Mouse (Mus musculus) embryo, embryonic 10 days (tissue): ENCODE measurements at regions not wholly inside any gene's neighbourhood (a gene's known extent, or its start where the extent isn't known, plus 50 kb on each side); places are given as distances from the start of the nearest gene placed in this dataset.
A peak's percentile ranks its signal among the peaks of the same experiment; 100 is the strongest.

ENCODE experiments used
- DNase-seq: peaks from one replicate; pipeline ENCODE4 v3.0.0-alpha.2; 2015; ENCODE audit warnings: low spot score

DNA sequence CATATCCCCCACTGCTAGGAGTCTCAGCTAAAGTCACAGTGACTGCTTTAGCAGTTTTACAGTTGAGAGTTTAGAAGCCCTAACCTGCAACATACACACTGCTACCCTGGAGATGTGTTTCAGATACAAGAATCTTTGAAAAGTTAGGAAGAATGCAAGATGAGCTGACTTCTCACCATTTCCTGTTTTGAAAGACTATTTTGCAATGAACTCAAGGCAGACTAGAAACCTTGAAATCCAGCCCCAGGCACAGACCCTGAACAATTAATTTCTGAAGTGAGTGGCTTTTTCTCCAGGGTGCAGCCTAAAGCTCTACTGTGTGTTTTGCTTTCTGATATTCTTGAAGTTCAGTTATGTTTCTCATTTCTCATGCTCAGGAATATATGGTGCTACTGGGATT lies 440.6 kb downstream of the Nebl start:
- no peak for DNase-seq

DNA sequence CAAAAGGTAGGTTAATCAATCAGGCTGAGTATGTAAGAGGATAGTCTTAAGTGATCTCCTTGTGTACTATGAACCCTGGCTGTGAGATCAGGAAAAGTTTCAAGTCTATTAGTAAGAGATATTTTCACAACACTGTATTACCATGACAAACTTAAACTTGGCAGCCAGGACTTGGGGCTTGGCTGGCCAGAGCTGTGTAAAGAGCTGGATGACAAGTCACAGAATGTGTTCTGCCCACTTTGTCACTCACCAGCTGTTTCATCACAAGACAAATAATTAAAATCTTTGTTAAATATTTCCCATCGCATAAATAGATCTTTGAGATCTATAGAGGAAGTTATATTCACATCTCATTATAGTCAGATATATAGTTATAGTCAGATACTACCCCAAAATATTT lies 443.7 kb downstream of the Nebl start:
- no peak for DNase-seq

DNA sequence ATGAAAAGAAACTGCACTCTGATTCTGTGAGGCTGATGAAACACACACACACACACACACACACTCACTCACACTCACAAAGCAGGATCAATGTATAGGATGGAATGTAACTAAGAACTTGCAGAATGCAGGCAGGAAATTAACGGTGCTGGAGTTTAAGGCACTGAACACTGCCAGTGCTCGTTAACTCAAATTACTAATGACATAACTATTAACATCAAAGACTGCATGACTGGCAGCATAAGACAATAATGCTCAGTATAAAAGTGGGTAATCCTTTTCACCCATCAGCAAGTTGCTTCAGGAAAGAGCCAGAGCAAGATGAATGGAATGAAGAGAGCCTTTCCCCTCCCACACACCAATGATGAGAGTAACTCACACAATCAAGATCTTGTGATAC lies 481.3 kb downstream of the Nebl start:
- no peak for DNase-seq

DNA sequence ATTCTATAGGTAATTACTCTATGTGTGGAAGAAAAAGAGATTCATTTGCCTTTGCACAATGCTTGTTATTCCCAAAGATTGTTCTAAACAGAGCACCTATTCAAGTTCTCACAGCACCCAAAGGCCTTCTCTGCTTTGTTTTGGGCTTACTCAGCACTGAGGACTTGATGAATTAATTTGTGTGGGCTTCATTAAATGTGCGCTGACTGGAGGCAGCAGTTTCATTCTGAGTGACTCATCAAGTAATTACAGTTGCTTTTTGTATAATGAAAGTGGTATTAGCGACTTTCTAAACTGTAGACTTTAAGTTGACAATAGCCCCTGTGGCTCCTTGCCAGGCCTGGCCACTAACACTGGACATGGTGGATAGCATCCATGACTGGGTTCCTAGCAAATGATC lies 485.4 kb downstream of the Nebl start:
- DNase-seq: no peak

DNA sequence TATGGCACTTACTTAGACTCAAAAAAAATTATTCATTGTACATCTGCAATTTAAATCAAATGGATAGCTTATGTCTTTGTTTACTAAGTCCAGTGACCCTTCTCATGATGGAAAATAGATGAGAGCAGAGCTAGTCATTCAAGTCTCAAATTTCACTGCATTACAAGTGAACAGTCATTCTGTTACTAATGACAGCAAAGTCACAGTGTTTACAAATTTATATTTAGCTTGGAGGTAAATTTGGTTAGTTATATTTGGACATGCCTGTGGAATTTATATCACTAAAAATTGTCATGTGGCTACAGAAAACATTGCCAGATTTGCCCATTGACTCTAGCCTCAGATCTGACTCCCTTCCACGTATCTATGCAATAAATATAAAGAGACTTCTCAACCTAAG lies 515.7 kb downstream of the Nebl start:
- DNase-seq: no peak

DNA sequence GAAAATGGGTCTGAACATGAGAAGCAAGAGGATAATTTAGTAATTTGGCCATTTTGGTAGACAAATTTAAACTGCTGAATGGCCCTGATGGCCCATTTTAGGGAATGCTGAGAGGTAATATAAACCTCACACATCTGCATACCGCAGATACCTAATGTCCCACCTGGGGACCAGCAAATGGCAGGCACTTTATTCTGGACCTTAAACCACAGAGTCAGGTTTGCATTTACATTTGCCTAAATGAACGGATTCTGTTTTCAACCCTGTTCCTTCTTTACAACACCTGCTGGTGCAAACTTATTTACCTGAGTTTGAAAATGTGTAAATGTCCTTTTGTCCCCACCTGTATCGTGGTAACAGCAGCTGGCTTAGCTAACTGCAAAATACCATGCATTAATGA lies 516.4 kb downstream of the Nebl start:
- DNase-seq: no peak

DNA sequence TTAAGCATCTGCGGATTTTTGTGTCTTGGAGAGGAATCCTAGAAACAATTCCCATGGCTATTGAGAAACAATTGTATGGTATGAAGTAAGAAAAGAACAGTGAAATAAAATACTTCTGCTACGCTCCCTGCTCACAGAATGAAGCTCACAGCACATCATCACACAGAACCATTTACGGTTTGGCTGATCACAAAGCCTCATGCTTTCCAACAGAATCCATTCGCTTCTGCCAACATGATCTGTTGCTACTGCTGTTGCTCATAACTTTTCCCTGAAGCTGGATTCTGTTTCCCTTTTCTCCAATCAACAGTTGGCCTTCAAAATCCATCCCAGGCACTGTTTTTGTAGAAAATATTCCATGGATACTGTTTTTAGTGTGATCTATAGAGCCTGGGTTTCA lies 518.7 kb downstream of the Nebl start:
- DNase-seq: no peak

DNA sequence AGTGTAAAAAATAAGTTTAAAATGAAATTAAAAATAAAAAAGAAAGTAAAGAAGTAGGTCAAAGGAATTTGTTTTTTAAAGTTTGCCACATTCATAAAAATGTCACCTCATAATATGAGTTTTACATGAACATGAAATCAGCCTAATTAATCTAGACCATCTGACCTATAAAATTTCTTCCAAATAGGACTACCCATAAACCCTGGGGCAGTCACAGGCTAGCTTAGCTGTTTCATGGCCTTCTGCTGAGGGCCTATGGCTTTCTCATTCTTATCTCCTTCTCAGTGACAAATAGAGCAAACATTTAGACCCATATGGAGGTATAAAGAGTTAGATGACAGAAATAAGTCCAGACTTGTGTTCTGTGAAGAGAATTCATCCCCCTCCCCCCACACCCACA lies 520.2 kb downstream of the Nebl start:
- DNase-seq: no peak

DNA sequence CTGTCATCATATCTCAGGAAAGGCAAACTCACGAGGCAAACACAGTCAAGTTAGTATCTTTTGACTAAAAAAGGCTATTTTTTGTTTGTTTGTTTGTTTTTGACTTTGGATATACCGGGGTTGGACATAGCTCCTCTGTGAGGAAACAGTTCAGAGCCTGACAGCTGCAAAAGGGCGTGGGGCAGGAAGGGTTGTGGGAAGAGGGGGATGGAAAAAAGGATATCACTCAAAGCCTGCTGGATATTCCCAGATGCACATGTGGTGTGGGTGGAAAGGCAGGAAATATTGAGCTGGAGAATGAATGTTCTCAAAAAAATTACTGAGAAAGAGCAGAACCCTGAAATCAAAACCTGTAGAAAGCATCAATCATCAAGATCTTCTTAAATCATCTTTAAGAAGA lies 537.7 kb downstream of the Nebl start:
- DNase-seq: no peak

DNA sequence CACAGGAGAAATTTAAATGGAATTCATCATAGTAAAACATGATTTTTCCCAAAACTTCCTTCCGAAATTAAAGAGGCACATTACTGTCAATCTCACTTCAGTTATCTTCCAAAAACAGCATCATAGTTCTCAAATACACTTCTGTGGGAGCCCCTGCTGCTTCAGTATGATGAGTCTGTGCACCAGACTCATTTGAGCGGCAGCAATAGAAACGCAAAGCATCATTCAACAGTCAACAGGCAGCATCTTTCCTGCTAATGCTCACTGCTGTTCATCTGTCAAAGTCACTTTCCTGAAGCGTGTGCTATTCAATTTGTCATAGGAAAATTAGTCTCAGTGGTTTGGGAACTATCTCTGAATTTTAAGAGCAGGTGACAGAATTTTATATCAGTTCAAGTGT lies 542.1 kb downstream of the Nebl start:
- no peak for DNase-seq

DNA sequence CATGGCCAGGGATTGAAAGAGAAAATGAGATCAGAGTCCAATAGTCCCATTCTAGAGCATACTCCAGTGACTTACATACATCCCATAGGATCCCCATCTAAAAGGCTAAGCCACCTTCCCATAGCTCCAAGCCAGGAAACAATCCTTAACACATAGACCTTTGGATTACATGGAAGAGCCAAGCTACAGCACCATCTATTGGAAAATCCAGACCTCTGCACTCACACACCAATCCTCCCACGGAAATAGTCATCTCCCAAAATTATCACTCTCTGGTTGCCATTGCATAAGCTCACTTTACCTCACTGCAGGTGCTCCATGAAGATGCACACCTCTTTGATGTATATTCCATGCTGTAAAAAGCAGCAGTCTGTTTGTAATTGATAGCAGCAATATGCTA lies 543.4 kb downstream of the Nebl start:
- DNase-seq: no peak

DNA sequence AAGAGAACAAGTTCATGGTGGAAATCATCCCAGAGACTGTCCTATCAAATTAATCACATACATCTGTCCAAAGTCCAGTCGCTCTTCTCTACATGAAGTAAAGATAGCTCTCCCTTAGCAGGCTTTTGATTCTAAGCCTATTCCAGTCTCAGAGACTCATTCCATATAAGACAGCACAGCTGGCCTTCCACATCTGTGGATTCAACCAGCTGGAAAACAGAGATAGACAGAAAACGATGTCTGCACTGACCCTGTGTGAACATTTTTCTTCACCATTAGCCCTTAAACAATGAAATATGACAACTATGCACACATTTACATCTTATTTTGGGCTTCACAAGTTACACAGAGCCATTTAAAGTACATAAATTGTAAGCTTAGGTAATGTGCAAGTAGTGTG lies 547.6 kb downstream of the Nebl start:
- no peak for DNase-seq

DNA sequence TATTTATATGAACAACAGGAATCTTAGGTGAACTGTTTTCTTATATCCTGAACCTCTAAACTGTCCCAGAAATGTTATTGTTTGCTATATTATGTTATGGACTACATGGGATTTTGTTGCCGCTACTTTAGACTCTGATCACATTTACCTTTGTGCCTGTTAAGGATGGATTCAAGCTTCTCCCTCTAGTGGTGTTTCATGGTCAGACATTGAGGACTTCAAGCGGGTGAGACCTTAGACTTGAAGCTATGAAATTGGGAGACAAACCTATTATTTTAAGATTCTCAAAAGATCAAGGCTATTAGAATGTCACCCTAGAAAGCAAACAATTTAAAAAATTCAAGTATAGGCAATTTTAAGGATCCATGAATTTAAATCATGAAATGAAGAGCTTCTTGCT lies 549.7 kb downstream of the Nebl start:
- no peak for DNase-seq

DNA sequence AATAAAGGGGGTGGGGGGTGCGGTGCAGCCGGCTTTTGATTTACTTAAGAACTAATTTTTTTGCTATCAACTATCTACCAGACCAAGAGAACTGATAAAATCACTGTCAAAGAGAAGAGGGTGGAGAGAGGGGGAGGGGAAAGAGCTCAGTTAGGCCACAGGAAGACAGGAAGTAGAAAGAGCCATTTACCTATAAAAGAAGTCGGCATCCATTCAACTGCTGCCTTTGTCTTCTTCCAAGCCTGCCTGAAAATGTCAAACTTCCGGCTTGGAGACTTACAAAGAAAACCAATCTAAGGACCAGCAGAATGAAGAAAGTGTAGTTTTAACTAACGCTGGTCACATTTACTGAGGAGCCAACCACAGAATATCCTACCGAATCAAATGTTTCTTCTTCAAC lies 562.4 kb downstream of the Nebl start:
- no peak for DNase-seq

DNA sequence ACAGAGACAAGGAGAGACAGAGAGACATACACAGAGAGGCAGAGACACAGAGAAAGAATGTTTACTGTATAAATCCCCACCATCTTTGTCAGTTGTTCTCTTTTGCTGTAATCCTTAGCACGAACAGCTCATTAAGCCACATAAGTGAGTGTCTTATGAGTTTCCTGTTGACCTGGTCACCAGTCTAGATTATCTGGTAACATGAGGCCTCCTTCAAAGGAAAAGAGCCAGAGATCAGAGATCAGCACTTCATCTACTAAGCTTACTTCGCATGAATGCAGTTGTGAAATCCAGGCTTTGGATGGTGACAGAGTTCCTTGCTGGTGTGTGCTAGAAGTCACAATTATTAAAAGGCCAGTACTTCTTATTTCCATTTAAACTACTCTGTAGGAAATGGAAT lies 566.2 kb downstream of the Nebl start:
- DNase-seq: peak; percentile 5

DNA sequence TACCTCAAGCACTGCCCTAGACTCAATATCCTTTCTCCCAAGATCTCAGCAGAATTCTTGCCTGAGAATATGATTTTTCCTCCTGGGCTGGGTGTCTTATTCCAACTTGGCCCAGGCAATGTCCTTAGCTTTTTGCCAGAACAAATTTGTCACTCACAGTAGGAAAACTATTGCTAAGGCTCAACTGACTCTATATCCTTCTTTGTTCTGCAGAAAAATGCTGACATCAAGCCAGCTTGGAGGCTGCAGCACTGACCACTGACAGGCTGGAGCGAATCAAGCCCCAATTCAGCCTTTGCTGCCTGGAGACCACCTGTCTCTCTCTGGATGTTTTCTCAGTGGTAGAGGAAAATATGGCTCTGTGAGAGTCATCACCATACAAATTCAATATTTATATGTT lies 572.8 kb downstream of the Nebl start:
- DNase-seq: no peak

DNA sequence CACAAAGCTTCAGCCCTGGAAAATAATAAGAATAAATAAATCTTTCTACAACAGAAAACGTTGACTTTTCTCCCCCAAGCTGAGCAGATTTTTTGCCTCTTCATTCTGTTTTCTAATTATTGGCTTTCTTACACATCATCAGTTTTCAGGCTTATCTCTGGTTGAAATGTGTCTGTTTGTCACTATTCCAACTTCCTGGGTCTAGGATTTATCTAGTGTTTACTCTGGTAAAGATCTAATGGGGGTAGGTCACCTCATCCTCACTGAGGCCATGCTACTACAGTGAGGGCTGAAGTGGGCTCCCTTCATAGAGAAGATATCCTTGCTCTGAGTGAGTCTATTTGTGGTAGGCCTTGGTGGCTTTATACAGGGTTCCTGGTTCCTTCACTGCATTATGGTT lies 573.9 kb downstream of the Nebl start:
- DNase-seq: no peak

DNA sequence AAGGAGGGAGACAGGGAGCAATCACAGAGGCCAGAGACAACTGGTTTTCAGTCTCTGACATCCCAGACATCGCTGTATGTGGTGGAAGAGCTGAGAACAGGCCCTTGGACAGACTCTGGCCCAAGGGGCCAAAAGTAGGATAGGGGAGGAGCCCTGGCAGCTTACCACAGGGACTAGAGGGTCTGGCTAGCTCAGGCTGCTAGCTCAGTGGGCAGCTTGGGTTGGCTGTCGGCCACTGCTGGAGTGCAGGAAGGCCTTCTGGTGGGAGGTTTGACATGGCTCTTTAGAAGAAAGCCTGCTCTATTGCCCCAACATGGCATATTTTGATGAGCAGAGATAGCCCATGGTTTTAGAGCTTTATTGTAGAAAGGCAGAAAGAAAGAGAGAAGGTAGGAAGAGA lies 575.7 kb downstream of the Nebl start:
- DNase-seq: no peak

DNA sequence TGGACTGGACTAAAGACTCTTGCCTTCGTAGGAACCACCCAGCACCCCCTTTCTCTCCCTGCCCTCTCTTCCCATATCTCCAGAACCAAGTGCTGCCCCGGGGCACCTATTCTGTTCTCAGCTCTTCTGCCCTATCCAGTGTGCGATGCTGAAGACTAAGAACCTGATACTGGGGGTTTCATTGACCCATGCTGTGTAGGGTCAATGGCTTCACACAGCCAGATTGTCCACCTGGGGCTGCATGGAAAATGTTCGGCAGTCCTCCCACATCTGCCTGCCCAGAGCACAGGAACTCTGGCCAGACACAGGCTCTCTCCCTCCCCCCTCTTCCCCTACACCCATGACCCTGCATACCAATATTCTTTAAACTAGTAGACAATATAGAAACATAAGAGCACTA lies 607.6 kb downstream of the Nebl start:
- no peak for DNase-seq

DNA sequence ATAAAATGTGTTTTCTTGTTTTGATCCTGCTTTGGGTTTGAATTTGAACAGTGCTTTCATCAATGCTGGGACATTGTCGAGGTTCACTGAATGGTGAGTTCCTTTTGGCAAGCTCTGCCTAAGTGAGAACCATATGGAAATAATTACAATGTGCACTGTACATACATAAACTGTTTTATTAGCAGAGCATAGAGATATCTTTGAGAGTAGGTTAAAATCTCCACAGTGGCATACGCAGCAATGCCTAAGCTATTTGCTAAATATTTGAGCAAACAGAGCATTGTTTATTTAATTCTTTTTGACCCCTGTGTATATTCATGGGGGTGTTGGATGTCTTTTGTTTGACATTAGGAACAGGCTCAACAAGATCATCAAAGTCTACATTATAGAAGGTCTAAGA lies 614.0 kb downstream of the Nebl start:
- DNase-seq: no peak

DNA sequence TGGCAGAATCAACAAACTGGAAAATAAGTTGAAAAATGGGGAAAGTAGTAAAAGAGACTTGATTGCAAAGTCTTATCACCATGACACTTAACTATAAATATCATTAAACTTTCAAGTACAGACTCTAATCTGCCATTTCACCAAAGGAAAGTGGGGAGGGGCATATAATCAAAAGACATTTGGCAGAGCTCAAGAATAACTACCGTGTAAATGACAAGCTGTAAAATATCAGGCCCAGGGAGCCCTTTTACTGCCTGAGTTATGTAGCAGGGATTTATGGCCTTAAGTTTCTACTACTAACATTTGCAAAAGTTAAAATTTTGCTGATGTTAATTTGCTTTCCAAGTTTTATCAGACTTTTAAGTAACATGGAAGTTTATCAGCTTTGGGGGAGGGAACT lies 620.1 kb downstream of the Nebl start:
- no peak for DNase-seq

DNA sequence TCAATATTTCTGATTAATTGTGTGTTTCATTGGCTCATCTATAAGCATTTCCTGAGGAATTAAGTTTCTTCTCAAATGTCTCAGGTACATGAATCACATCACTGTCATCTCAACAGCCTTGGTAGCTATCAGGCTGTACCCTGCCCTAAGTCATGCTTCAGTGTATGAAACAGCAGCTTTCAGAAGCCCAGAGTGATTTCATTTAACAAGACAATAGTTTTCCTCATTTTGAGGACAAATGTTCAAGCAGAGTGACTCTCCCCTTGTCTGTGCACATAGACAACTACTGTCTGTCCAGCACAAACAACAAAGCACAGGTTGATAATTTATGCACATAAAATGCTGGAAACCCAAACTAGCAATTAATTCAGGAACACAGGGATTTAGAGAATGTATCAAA lies 630.1 kb downstream of the Nebl start:
- DNase-seq: no peak

DNA sequence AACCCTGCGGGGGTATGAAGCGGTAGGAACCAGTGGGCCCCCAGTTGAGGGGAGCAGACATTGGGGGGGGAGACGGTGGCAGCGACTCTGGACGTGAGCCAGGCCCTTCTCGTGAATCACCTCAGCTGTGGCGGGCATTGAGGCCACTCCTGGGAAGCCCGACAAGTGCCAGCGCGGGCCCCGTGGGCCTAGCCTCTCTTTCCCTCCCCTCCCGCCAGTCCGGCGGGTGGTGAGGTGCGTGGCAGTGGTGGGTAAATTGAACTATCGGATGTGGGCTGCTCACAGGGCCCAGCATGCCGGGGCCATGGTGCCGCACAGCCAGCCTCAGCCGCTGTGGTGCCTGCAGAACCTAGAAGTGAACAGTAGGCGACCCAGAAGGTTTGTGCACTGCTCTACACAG lies 633.7 kb downstream of the Nebl start:
- DNase-seq: no peak

DNA sequence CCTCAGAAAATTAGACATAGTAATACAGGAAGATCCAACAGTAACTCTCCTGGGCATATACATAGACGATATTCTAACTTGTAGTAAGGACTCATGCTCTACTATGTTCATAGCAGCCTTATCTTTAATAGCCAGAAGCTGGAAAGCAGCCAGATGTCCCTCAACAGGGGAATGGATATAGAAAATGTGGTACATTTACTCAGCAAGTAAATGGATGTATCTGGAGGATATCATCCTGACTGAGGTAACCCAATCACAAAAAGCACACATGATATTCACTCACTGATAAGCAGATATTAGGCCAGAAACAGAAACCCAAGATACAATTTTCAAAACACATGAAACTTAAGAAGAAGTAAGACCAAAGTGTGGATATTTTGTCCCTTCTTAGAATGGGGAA lies 639.8 kb downstream of the Nebl start:
- DNase-seq: no peak

DNA sequence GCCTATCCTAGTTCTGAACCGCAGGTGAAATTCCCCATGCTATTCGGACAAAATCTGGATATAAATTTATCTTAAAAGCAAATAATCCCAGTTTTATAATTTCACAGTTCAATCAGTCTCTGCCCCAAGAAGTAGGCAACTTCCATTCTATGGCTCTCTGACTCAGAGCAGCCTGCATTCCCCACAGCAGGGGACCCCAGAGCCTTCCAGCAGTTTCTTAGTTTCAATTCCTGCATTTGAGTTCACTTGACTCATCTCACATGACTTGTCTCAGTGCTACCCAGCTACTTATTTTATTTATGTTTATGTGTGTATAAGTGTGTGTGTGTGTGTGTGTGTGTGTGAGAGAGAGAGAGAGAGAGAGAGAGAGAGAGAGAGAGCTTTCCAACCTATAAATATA lies 650.0 kb downstream of the Nebl start:
- DNase-seq: no peak
